In the genomic region with DNA sequence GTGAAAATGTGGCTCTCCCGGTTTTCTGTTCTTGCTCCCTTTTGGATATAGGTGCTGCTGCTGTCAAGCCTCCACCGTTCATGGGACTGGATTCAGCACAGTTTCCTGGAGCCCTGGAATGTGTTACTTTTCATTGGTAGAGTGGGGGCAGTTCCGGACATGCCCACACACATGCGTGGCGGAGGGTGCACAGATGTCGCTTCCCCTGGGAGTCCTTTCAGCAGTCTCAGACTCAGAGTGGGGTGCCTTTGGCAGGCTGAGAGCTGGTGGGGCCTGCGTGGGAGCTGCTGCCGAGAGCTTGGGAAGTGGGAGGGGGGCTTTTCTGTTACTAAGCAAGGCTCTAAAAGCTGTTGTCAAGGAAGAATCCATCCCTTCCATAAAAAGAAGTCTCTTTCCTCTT, we compare ENCODE assay signal across 18 mouse cellular contexts.
DNase-seq lines count a peak whose midpoint lies in the region; ATAC-seq and TF ChIP-seq lines count a peak whose summit lies in the region.
"Had no signal": no experiment of that assay in that cellular context is flagged by ENCODE, and none has a peak within 500 bp of the region (broad histone marks: within the 10 kb centered on the region; RNA-seq: fewer than 3 reads in every experiment).

No protein-coding gene starts in this region.

- TF ChIP-seq POLR2A in lung, adult 2 months (IDR thresholded peaks at IDR 0.05; ENCODE audit: borderline replicate concordance, extremely low read depth, low read depth, low read length) = no peak

- H3K27ac ChIP-seq in left cerebral cortex, adult 2 months = peak overlapping the region; percentile 71
- H3K27ac ChIP-seq: embryonic facial prominence, embryonic 10.5 days; heart, embryonic 10.5 days; kidney, postnatal 0 days; limb, embryonic 15.5 days; lung, embryonic 15.5 days had no signal

- peak; percentile 70 to 81 for DNase-seq in frontal cortex, postnatal 10 days (ENCODE audit: low spot score in 2 of 2)
- peak; percentile 93 to 94 for DNase-seq in layer of hippocampus, adult 18-20 months (ENCODE audit: low spot score in 2 of 2)
- DNase-seq in left cerebral cortex, adult 2 months (ENCODE audit: extremely low spot score in 1 of 2, low spot score in 2 of 2) = peak; percentile 82 to 85
- DNase-seq in right cerebral cortex, adult 2 months (ENCODE audit: low spot score in 2 of 2) = peak; percentile 90 to 92
- no peak for DNase-seq in lung, adult 2 months
- no peak for DNase-seq in cerebellum, postnatal 25 days
- DNase-seq in gastrocnemius, postnatal 25 days = no peak
- DNase-seq: cerebellum, adult 8-10 months; gastrocnemius, postnatal 10 days; heart, postnatal 4 days; thymus, postnatal 4 days had no signal

- no peak for TF ChIP-seq CTCF in left cerebral cortex, adult 2 months (IDR thresholded peaks at IDR 0.05)
- TF ChIP-seq CTCF in lung, adult 2 months (IDR thresholded peaks at IDR 0.05; ENCODE audit: insufficient read depth, low read length) = no peak

- H3K4me3 ChIP-seq in left cerebral cortex, adult 2 months = no peak overlapping the region
- no peak overlapping the region for H3K4me3 ChIP-seq in lung, adult 2 months (replicated peaks; ENCODE audit: extremely low read depth, low read depth, low read length)
- H3K4me3 ChIP-seq: embryonic facial prominence, embryonic 10.5 days; heart, embryonic 10.5 days; limb, embryonic 15.5 days; lung, embryonic 15.5 days had no signal

- no peak for ATAC-seq in megakaryocyte progenitor cell, adult 5-6 weeks (replicated peaks; ENCODE audit: poor library complexity)
- ATAC-seq: CD4-positive, CD25-positive, alpha-beta regulatory T cell, adult 4 months had no signal

- WGBS in lung, adult 2 months = 75% methylated on average over 8 of the region's 8 CpGs

- no peaks in the 10 kb centered on the region for H3K4me1 ChIP-seq in lung, adult 2 months (ENCODE audit: control insufficient read depth, insufficient read depth, low read length)
- H3K4me1 ChIP-seq: embryonic facial prominence, embryonic 10.5 days; lung, embryonic 15.5 days had no signal

- intact Hi-C loops in left cerebral cortex, adult 2 months (cut with DNase I) = loop anchor here (1.0 to 10.0 kb wide), 7 partner anchors 26 to 256 kb away; no protein-coding TSS in a partner anchor

Comparison
In these comparisons a context has a peak if more than half of its experiments do, and no peak if none do; other contexts are left out.
1. DNase-seq: peak in frontal cortex, postnatal 10 days (2 of 2), layer of hippocampus, adult 18-20 months (2 of 2), left cerebral cortex, adult 2 months (2 of 2) and right cerebral cortex, adult 2 months (2 of 2); none in lung, adult 2 months (single experiment), cerebellum, postnatal 25 days (0 of 2) and gastrocnemius, postnatal 25 days (single experiment).